Mouse (Mus musculus) liver, adult 2 months (tissue): ENCODE measurements around the gene Ldb2. TPM values are rescaled to one million over a fixed set of nuclear protein-coding genes. Genes with fewer than 3 reads are reported as not detected.

ENCODE experiments used
- DNase-seq: peaks from one replicate; pipeline ENCODE4 v3.0.0-alpha.2; 2011; ENCODE audit warnings: low read depth, low spot score; ENCODE audit errors: extremely low read depth
- H3K27ac ChIP-seq: fragments of 200-500 bp; replicated peaks from 2 replicates; pipeline ENCODE4 v1.5.1; 2012; ENCODE audit warnings: low read depth, mild to moderate bottlenecking, control low read depth, inconsistent platforms, low read length; ENCODE audit not compliant: insufficient read depth
- H3K27me3 ChIP-seq: fragments of 200-500 bp; 2 replicates; pipeline ENCODE4 v1.6.1; 2012; ENCODE audit warnings: mild to moderate bottlenecking, moderate library complexity, low read length, inconsistent platforms; ENCODE audit not compliant: control insufficient read depth, insufficient read depth
- H3K36me3 ChIP-seq: fragments of 200-500 bp; 2 replicates; pipeline ENCODE4 v1.6.1; 2012; ENCODE audit warnings: low read length, inconsistent platforms; ENCODE audit not compliant: control insufficient read depth, insufficient read depth
- H3K4me1 ChIP-seq: fragments of 200-500 bp; 2 replicates; pipeline ENCODE4 v1.6.1; 2011; ENCODE audit warnings: low read length; ENCODE audit not compliant: control insufficient read depth, insufficient read depth
- H3K4me3 ChIP-seq: fragments of 200-500 bp; 2 replicates; pipeline ENCODE4 v1.5.1; 2011; ENCODE audit warnings: low read depth, mild to moderate bottlenecking, control low read depth, low read length, moderate library complexity; ENCODE audit not compliant: insufficient read depth
- H3K79me2 ChIP-seq: fragments of 200-500 bp; 2 replicates; pipeline ENCODE4 v1.6.1; 2012; ENCODE audit warnings: inconsistent platforms, mild to moderate bottlenecking, low read length, moderate library complexity; ENCODE audit not compliant: control insufficient read depth, insufficient read depth
- H3K9ac ChIP-seq: fragments of 200-500 bp; 2 replicates; pipeline ENCODE4 v1.6.1; 2012; ENCODE audit warnings: low read depth, mild to moderate bottlenecking, control low read depth, inconsistent platforms, low read length
- CTCF ChIP-seq: fragments of 200-500 bp; IDR thresholded peaks from 2 replicates; pipeline ENCODE4 v1.5.1; 2011; ENCODE audit warnings: low read depth, low read length, control low read depth
- POLR2A ChIP-seq: fragments of 200-500 bp; IDR thresholded peaks from 2 replicates; pipeline ENCODE4 v1.6.1; 2011; ENCODE audit warnings: low read length, control low read depth; ENCODE audit not compliant: insufficient read depth; ENCODE audit errors: extremely low read depth
- WGBS: fragments of 180-500 bp; shearing (Covaris S2); methylation state at CpG from one replicate; pipeline ENCODE4 v1.1.7; 2018; 5-methylcytosine and 5-hydroxymethylcytosine counted together
- polyA plus RNA-seq: library from polyadenylated mRNA; depleted of rRNA; stranded (reverse); fragments of >200 nt; gene quantifications from 2 replicates; pipeline ENCODE4 v1.2.3, GENCODE M21; 2012
- total RNA-seq: library from RNA; depleted of rRNA; stranded (reverse); fragments of >200 nt; gene quantifications from 2 replicates; pipeline ENCODE4 v1.2.3, GENCODE M21; 2014

The Ldb2 gene
- total and polyA plus RNA-seq, 2 experiments = 5.6 to 6.4 TPM

- H3K27me3 ChIP-seq = no peaks in the 10 kb centered on the region
- no peak overlapping the region for H3K4me3 ChIP-seq
- no peak overlapping the region for H3K9ac ChIP-seq
- TF ChIP-seq POLR2A = no peak
- no peak for TF ChIP-seq CTCF
- no peak overlapping the region for H3K27ac ChIP-seq
- no peaks in the 10 kb centered on the region for H3K36me3 ChIP-seq
- DNase-seq = peak; percentile 8
- no peaks in the 10 kb centered on the region for H3K4me1 ChIP-seq
- H3K79me2 ChIP-seq = no peaks in the 10 kb centered on the region
- WGBS = 66% methylated on average over 4 of the region's 4 CpGs
Measured at GRCm38 (mm10) chr5:44759178-44759577, 40.3 kb downstream of the Ldb2 start.

- no peak for TF ChIP-seq POLR2A
- TF ChIP-seq CTCF = no peak
- no peaks in the 10 kb centered on the region for H3K79me2 ChIP-seq
- H3K27ac ChIP-seq = no peak overlapping the region
- H3K4me3 ChIP-seq = no peak overlapping the region
- WGBS = 77% methylated on average over 1 of the region's 1 CpGs
- H3K4me1 ChIP-seq = no peaks in the 10 kb centered on the region; the same call in 1 of the 2 replicates
- no peaks in the 10 kb centered on the region for H3K27me3 ChIP-seq
- H3K9ac ChIP-seq = no peak overlapping the region
- no peaks in the 10 kb centered on the region for H3K36me3 ChIP-seq
- DNase-seq = no peak
Measured at GRCm38 (mm10) chr5:44754156-44754910, 45.1 kb downstream of the Ldb2 start.

GRCm38 (mm10) chr5:44745706-44746105 is 53.8 kb downstream of the Ldb2 start:
- no peak for DNase-seq
- Histone ChIP-seq H3K27me3 (no peaks in the 10 kb centered on the region), H3K4me1 (no peaks in the 10 kb centered on the region), H3K9ac (no peak overlapping the region), H3K36me3 (no peaks in the 10 kb centered on the region), H3K79me2 (no peaks in the 10 kb centered on the region), H3K4me3 (no peak overlapping the region), H3K27ac (no peak overlapping the region)
- 79% methylated on average over 1 of the region's 1 CpGs for WGBS
- TF ChIP-seq CTCF (no peak), POLR2A (no peak)

GRCm38 (mm10) chr5:44736366-44736765 is 63.1 kb downstream of the Ldb2 start:
- Histone ChIP-seq H3K9ac (no peak overlapping the region), H3K36me3 (no peaks in the 10 kb centered on the region), H3K4me3 (no peak overlapping the region), H3K79me2 (no peaks in the 10 kb centered on the region), H3K27ac (no peak overlapping the region), H3K4me1 (no peaks in the 10 kb centered on the region; the same call in 1 of the 2 replicates), H3K27me3 (no peaks in the 10 kb centered on the region)
- 82% methylated on average over 3 of the region's 3 CpGs for WGBS
- no peak for DNase-seq
- TF ChIP-seq CTCF (no peak), POLR2A (no peak)

GRCm38 (mm10) chr5:44734131-44734723 is 65.3 kb downstream of the Ldb2 start:
- no peaks in the 10 kb centered on the region for H3K27me3 ChIP-seq
- WGBS = 88% methylated on average over 3 of the region's 3 CpGs
- H3K4me3 ChIP-seq = no peak overlapping the region
- no peaks in the 10 kb centered on the region; the same call in 1 of the 2 replicates for H3K4me1 ChIP-seq
- no peaks in the 10 kb centered on the region for H3K79me2 ChIP-seq
- TF ChIP-seq POLR2A (no peak), CTCF (no peak)
- no peak overlapping the region for H3K9ac ChIP-seq
- DNase-seq = no peak
- H3K27ac ChIP-seq = no peak overlapping the region
- H3K36me3 ChIP-seq = no peaks in the 10 kb centered on the region
